Mouse (Mus musculus) heart, embryonic 11.5 days (tissue): Measurements from ENCODE around the gene Bmpr1a. TPM values are rescaled to one million over a fixed set of nuclear protein-coding genes. Genes with fewer than 3 reads are reported as not detected.

Experiments used
- polyA plus RNA-seq: library from polyadenylated mRNA; unstranded; fragments of >200 nt; fragmentation: Nextera tagmentation; extraction: Ambion mirVana; gene quantifications from 2 replicates; pipeline ENCODE4 v1.2.1, GENCODE M21; 2014

Gene Bmpr1a
- polyA plus RNA-seq, 1 experiment from 2014 or later = 48.1 TPM

Other genes starting within 250 kb of the Bmpr1a start
- 6.2 and 6.9 TPM in 2 replicates for gene Shld2, start 192.8 kb downstream of the Bmpr1a start, polyA plus RNA-seq
- gene Glud1, start 192.6 kb downstream of the Bmpr1a start, polyA plus RNA-seq = 64.4 and 67.3 TPM in 2 replicates
- gene Fam25c, start 147.9 kb downstream of the Bmpr1a start, polyA plus RNA-seq = not detected in 2 replicates
- 2.4 and 2.9 TPM in 2 replicates for gene Sncg, start 128.6 kb downstream of the Bmpr1a start, polyA plus RNA-seq
- 15.8 and 23.1 TPM in 2 replicates for gene Mmrn2, start 127.9 kb downstream of the Bmpr1a start, polyA plus RNA-seq
- not detected in 2 replicates for gene 9230112D13Rik, start 19.5 kb upstream of the Bmpr1a start, polyA plus RNA-seq
- 221 and 225 TPM in 2 replicates for gene Ldb3, start 85.3 kb upstream of the Bmpr1a start, polyA plus RNA-seq
- gene Opn4, start 96.8 kb upstream of the Bmpr1a start, polyA plus RNA-seq = 4.1 and 4.2 TPM in 2 replicates
- gene Wapl, start 170.6 kb upstream of the Bmpr1a start, polyA plus RNA-seq = 22.2 and 23.7 TPM in 2 replicates